Mouse (Mus musculus) liver, postnatal 0 days (tissue): ENCODE data around the gene Tef. TPM values are rescaled to one million over a fixed set of nuclear protein-coding genes. Genes with fewer than 3 reads are reported as not detected.

Experiments used
- ATAC-seq: fragments of 200-750 bp; cut with Nextera tagmentation; 2 replicates; pipeline ENCODE4 v1.8.0; 2017; ENCODE audit warnings: mild to moderate bottlenecking, moderate library complexity
- DNase-seq: peaks from one replicate; pipeline ENCODE4 v3.0.0-alpha.2; 2016
- H3K27ac ChIP-seq: fragments of 300-500 bp; sonication (generic); 2 replicates; pipeline ENCODE4 v1.5.1; 2014; ENCODE audit warnings: antibody characterized with exemption, moderate library complexity, mild to moderate bottlenecking, low read depth
- H3K27me3 ChIP-seq: fragments of 300-500 bp; sonication (generic); 2 replicates; pipeline ENCODE4 v1.6.1; 2014; ENCODE audit warnings: low read length, control low read depth, mixed read lengths; ENCODE audit not compliant: insufficient read depth
- H3K36me3 ChIP-seq: fragments of 300-500 bp; sonication (generic); replicated peaks from 2 replicates; pipeline ENCODE4 v1.6.1; 2014; ENCODE audit warnings: mild to moderate bottlenecking, control low read depth, low read length, moderate library complexity, mixed read lengths; ENCODE audit not compliant: insufficient read depth
- H3K4me1 ChIP-seq: fragments of 300-500 bp; sonication (generic); 2 replicates; pipeline ENCODE4 v1.6.1; 2014; ENCODE audit warnings: antibody characterized with exemption, mild to moderate bottlenecking, control low read depth; ENCODE audit not compliant: insufficient read depth
- H3K4me2 ChIP-seq: fragments of 300-500 bp; sonication (generic); 2 replicates; pipeline ENCODE4 v1.6.1; 2014; ENCODE audit warnings: low read depth, mild to moderate bottlenecking, low read length, moderate library complexity, mixed read lengths
- H3K4me3 ChIP-seq: fragments of 300-500 bp; sonication (generic); 2 replicates; pipeline ENCODE4 v1.5.1; 2014; ENCODE audit warnings: low read depth, low read length
- H3K9ac ChIP-seq: fragments of 300-500 bp; sonication (generic); replicated peaks from 2 replicates; pipeline ENCODE4 v1.6.1; 2014; ENCODE audit warnings: mild to moderate bottlenecking, moderate library complexity
- H3K9me3 ChIP-seq: fragments of 300-500 bp; sonication (generic); 2 replicates; pipeline ENCODE4 v1.6.1; 2016; ENCODE audit warnings: mild to moderate bottlenecking, control low read depth, low read length, mixed read lengths
- CTCF ChIP-seq: sonication (generic); IDR thresholded peaks from 2 replicates; pipeline ENCODE4 v1.5.1; 2016; ENCODE audit warnings: antibody characterized with exemption, low read depth
- EP300 ChIP-seq: IDR thresholded peaks from 2 replicates; pipeline ENCODE4 v1.6.1; 2016; ENCODE audit warnings: antibody characterized with exemption, low read depth, mild to moderate bottlenecking
- WGBS: fragments of 180-500 bp; shearing (Covaris S2); extraction: QIAGEN DNeasy Blood & Tissue Kit; methylation state at CpG from one replicate; pipeline ENCODE4 v1.1.7; 2014; ENCODE audit not compliant: insufficient replicate concordance; 5-methylcytosine and 5-hydroxymethylcytosine counted together
- polyA plus RNA-seq: library from polyadenylated mRNA; unstranded; fragments of >200 nt; fragmentation: Nextera tagmentation; extraction: Ambion mirVana; gene quantifications from 2 replicates; pipeline ENCODE4 v1.2.1, GENCODE M21; 2015

Gene Tef
- polyA plus RNA-seq, 1 experiment from 2014 or later = 14.0 TPM

GRCm38 (mm10) chr15:81858517-81859329 is 56.5 kb downstream of the Tef start, which contains the start of gene Tob2:
TSS of gene Tob2 (minus strand) at chr15:81858796.
- H3K36me3 ChIP-seq = 0 out of 2 replicates have a peak, but pooled peaks cover 2% of the 10 kb centered on the region
- peak; percentile 20; the same call in 1 of the 2 replicates for TF ChIP-seq CTCF
- no peak for TF ChIP-seq EP300
- peak; percentile 14 for ATAC-seq
- H3K4me3 ChIP-seq = peak within 1 kb of the TSS; percentile 97
- H3K27ac ChIP-seq = peak within 1 kb of the TSS; percentile 97
- WGBS = under 1% methylated on average over 44 of the region's 44 CpGs
- no peaks in the 10 kb centered on the region for H3K9me3 ChIP-seq
- H3K27me3 ChIP-seq = no peaks in the 10 kb centered on the region
- peak within 1 kb of the TSS; percentile 93 for H3K9ac ChIP-seq
- H3K4me2 ChIP-seq = peak within 1 kb of the TSS; percentile 89
- peak; percentile 66 for DNase-seq
- H3K4me1 ChIP-seq = peaks cover 22% of the 10 kb centered on the region

- under 1% methylated on average over 39 of the region's 39 CpGs for WGBS
- ATAC-seq (peak; percentile 71), DNase-seq (peak; percentile 87)
- Histone ChIP-seq H3K9me3 (no peaks in the 10 kb centered on the region), H3K27ac (peak overlapping the region; percentile 97), H3K36me3 (peaks cover 5% of the 10 kb centered on the region; the same call in 1 of the 2 replicates), H3K9ac (peak overlapping the region; percentile 93), H3K4me1 (peaks cover 22% of the 10 kb centered on the region), H3K4me3 (peak overlapping the region; percentile 97), H3K4me2 (peak overlapping the region; percentile 89), H3K27me3 (no peaks in the 10 kb centered on the region)
- no peak for TF ChIP-seq CTCF
- TF ChIP-seq EP300 = peak; percentile 13; the same call in 1 of the 2 replicates
Observed at GRCm38 (mm10) chr15:81859330-81860255, 57.4 kb downstream of the Tef start.

DNA sequence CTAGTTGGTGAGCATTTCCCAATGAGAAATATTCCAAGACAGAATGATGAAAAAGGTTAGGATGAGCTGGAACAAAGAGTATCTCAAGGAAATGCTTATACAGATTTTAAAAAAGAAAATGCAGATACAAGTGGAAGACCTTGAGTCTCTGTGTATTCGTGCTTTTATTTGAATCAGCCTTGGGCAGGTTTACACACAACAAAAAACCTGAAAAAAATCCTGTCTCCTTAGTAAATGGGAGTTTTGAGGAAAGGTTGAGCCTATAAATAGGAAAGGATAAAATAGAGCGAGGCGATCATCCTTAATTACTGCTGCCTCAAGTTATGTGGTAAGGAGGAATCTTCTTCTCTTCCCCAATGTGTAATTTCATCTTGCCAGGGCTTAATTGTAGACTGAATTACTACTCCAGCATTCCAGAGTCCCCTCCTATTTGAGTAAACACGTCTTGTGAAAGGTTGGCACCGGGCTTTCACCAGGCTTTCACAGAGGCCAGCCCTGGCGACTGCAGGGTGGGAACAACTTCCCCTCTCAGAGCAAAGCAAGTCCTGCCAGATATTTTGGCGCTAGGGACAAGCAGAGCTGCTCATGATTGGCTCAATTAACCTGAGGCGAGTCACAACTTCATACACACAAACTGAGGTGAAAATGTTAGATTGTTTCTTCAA is 58.4 kb downstream of the Tef start:
- no peak for DNase-seq
- Histone ChIP-seq H3K9me3 (no peaks in the 10 kb centered on the region), H3K4me2 (peak overlapping the region; percentile 89), H3K4me1 (peaks cover 16% of the 10 kb centered on the region), H3K4me3 (peak overlapping the region; percentile 97), H3K9ac (no peak overlapping the region), H3K36me3 (peaks cover 14% of the 10 kb centered on the region), H3K27me3 (no peaks in the 10 kb centered on the region), H3K27ac (peak overlapping the region; percentile 97)
- ATAC-seq = no peak
- TF ChIP-seq CTCF (no peak), EP300 (no peak)
- 27% methylated on average over 8 of the region's 8 CpGs for WGBS

- no peak overlapping the region for H3K4me2 ChIP-seq
- H3K4me1 ChIP-seq = peaks cover 8% of the 10 kb centered on the region
- no peak for ATAC-seq
- no peak overlapping the region for H3K9ac ChIP-seq
- peaks cover 50% of the 10 kb centered on the region for H3K36me3 ChIP-seq
- no peaks in the 10 kb centered on the region for H3K27me3 ChIP-seq
- DNase-seq = no peak
- WGBS = 89% methylated on average over 7 of the region's 7 CpGs
- TF ChIP-seq EP300 (no peak), CTCF (no peak)
- H3K27ac ChIP-seq = no peak overlapping the region
- no peak overlapping the region for H3K4me3 ChIP-seq
- H3K9me3 ChIP-seq = no peaks in the 10 kb centered on the region
Observed at GRCm38 (mm10) chr15:81864238-81864637, 62.0 kb downstream of the Tef start.

DNA sequence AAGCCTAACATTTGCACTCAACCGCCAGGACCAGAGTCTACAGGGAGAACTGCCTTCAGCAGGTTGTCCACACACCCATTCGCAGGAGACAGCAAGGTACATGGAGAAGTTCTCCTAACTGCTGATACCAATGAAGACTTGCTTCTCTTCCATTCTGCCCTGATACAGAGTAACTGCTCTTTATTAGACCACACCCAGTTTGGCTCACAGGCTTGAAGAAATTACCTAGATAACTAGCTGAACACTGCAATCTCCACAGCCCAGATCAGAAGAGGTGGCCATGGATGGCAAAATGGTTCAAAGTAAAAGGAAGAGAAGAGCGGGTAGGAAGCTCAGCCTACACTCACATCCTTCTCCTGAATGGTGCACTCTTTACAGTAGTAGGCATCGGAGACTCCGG is 67.8 kb downstream of the Tef start:
- no peak for DNase-seq
- no peak for ATAC-seq

More for the DNA sequence above, 67.8 kb downstream of the Tef start:
- Histone ChIP-seq H3K4me3 (no peak overlapping the region), H3K36me3 (peaks cover 57% of the 10 kb centered on the region), H3K9me3 (no peaks in the 10 kb centered on the region), H3K27ac (peak overlapping the region; percentile 2; the same call in 1 of the 2 replicates), H3K4me1 (peaks cover 17% of the 10 kb centered on the region), H3K9ac (no peak overlapping the region), H3K4me2 (peak overlapping the region; percentile 89), H3K27me3 (no peaks in the 10 kb centered on the region)
- 80% methylated on average over 5 of the region's 5 CpGs for WGBS
- TF ChIP-seq CTCF (no peak), EP300 (no peak)
